Mouse (Mus musculus) midbrain, postnatal 0 days (tissue): Measurements from ENCODE around the gene Celf5. TPM values are rescaled to one million over a fixed set of nuclear protein-coding genes. Genes with fewer than 3 reads are reported as not detected.
A peak's percentile ranks its signal among the peaks of the same experiment; 100 is the strongest.

Experiments used
- ATAC-seq: fragments of 200-750 bp; cut with Nextera tagmentation; 2 replicates; pipeline ENCODE4 v1.8.0; 2017; ENCODE audit warnings: moderate number of reproducible peaks, mild to moderate bottlenecking, moderate TSS enrichment, moderate library complexity; ENCODE audit not compliant: low FRiP score
- DNase-seq: peaks from one replicate; pipeline ENCODE4 v3.0.0-alpha.2; 2015; ENCODE audit warnings: low spot score
- H3K27ac ChIP-seq: fragments of 300-500 bp; sonication (generic); 2 replicates; pipeline ENCODE4 v1.5.1; 2014; ENCODE audit warnings: low read depth, mild to moderate bottlenecking, low read length, mixed read lengths
- H3K27me3 ChIP-seq: fragments of 300-500 bp; sonication (generic); 2 replicates; pipeline ENCODE4 v1.6.1; 2014; ENCODE audit warnings: low read length, control low read depth, mixed read lengths; ENCODE audit not compliant: insufficient read depth
- H3K36me3 ChIP-seq: fragments of 300-500 bp; sonication (generic); 2 replicates; pipeline ENCODE4 v1.6.1; 2014; ENCODE audit warnings: low read length, control low read depth, mixed read lengths; ENCODE audit not compliant: insufficient read depth
- H3K4me1 ChIP-seq: fragments of 300-500 bp; sonication (generic); 2 replicates; pipeline ENCODE4 v1.6.1; 2014; ENCODE audit warnings: mild to moderate bottlenecking, control low read depth, antibody characterized with exemption, low read length, mixed read lengths; ENCODE audit not compliant: insufficient read depth
- H3K4me2 ChIP-seq: fragments of 300-500 bp; sonication (generic); 2 replicates; pipeline ENCODE4 v1.6.1; 2014; ENCODE audit warnings: low read depth, mild to moderate bottlenecking, low read length, mixed read lengths; ENCODE audit not compliant: poor library complexity, severe bottlenecking
- H3K4me3 ChIP-seq: fragments of 300-500 bp; sonication (generic); 2 replicates; pipeline ENCODE4 v1.5.1; 2014; ENCODE audit warnings: low read depth, mild to moderate bottlenecking, low read length, moderate library complexity
- H3K9ac ChIP-seq: fragments of 300-500 bp; sonication (generic); replicated peaks from 2 replicates; pipeline ENCODE4 v1.6.1; 2014; ENCODE audit warnings: mild to moderate bottlenecking, low read length, moderate library complexity, mixed read lengths; ENCODE audit not compliant: poor library complexity, severe bottlenecking
- H3K9me3 ChIP-seq: fragments of 300-500 bp; sonication (generic); 2 replicates; pipeline ENCODE4 v1.6.1; 2016; ENCODE audit warnings: low read length, control low read depth
- CTCF ChIP-seq: IDR thresholded peaks from 2 replicates; pipeline ENCODE4 v1.5.1; 2016; ENCODE audit warnings: antibody characterized with exemption, mild to moderate bottlenecking
- WGBS: fragments of 180-500 bp; shearing (Covaris S2); extraction: QIAGEN DNeasy Blood & Tissue Kit; methylation state at CpG from one replicate; pipeline ENCODE4 v1.1.7; 2014; 5-methylcytosine and 5-hydroxymethylcytosine counted together
- polyA plus RNA-seq: library from polyadenylated mRNA; unstranded; fragments of >200 nt; fragmentation: Nextera tagmentation; extraction: Ambion mirVana; gene quantifications from 2 replicates; pipeline ENCODE4 v1.2.1, GENCODE M21; 2015
- total RNA-seq: library from RNA; depleted of rRNA; stranded (reverse); fragments of >200 nt; gene quantifications from 2 replicates; pipeline ENCODE4 v1.2.3, GENCODE M21; 2014

Gene Celf5
- total and polyA plus RNA-seq, 2 experiments from 2014 or later: 74.0 to 142 TPM

GRCm38 (mm10) chr10:81430141-81430830 lies 52.2 kb downstream of the Celf5 start:
- peak; percentile 84 for DNase-seq
- Histone ChIP-seq H3K4me1 (peaks cover 25% of the 10 kb centered on the region; the same call in 1 of the 2 replicates), H3K9me3 (no peaks in the 10 kb centered on the region), H3K36me3 (no peaks in the 10 kb centered on the region), H3K4me2 (peak overlapping the region; percentile 91), H3K27me3 (no peaks in the 10 kb centered on the region), H3K27ac (peak overlapping the region; percentile 92), H3K4me3 (peak overlapping the region; percentile 82), H3K9ac (peak overlapping the region; percentile 87)
- peak; percentile 29; the same call in 1 of the 2 replicates for ATAC-seq
- WGBS: 1% methylated on average over 34 of the region's 89 CpGs
- no peak for TF ChIP-seq CTCF

GRCm38 (mm10) chr10:81429605-81430061 lies 52.9 kb downstream of the Celf5 start:
- DNase-seq (peak; percentile 69), ATAC-seq (no peak)
- WGBS: under 1% methylated on average over 17 of the region's 20 CpGs
- H3K27ac ChIP-seq: peak overlapping the region; percentile 92
- no peaks in the 10 kb centered on the region for H3K36me3 ChIP-seq
- TF ChIP-seq CTCF: no peak
- peak overlapping the region; percentile 87 for H3K9ac ChIP-seq
- H3K4me1 ChIP-seq: peaks cover 26% of the 10 kb centered on the region; the same call in 1 of the 2 replicates
- peak overlapping the region; percentile 82 for H3K4me3 ChIP-seq
- no peaks in the 10 kb centered on the region for H3K27me3 ChIP-seq
- peak overlapping the region; percentile 91 for H3K4me2 ChIP-seq
- no peaks in the 10 kb centered on the region for H3K9me3 ChIP-seq

GRCm38 (mm10) chr10:81429092-81429491 lies 53.4 kb downstream of the Celf5 start:
- Histone ChIP-seq H3K27me3 (no peaks in the 10 kb centered on the region), H3K27ac (no peak overlapping the region; the same call in 1 of the 2 replicates), H3K4me3 (peak overlapping the region; percentile 82; the same call in 1 of the 2 replicates), H3K9me3 (no peaks in the 10 kb centered on the region), H3K4me1 (peaks cover 26% of the 10 kb centered on the region; the same call in 1 of the 2 replicates), H3K36me3 (no peaks in the 10 kb centered on the region), H3K4me2 (peak overlapping the region; percentile 91), H3K9ac (no peak overlapping the region)
- no peak for TF ChIP-seq CTCF
- DNase-seq: no peak
- ATAC-seq: no peak
- 29% methylated on average over 2 of the region's 2 CpGs for WGBS

GRCm38 (mm10) chr10:81428507-81428870 lies 54.0 kb downstream of the Celf5 start:
- ATAC-seq: no peak
- Histone ChIP-seq H3K36me3 (no peaks in the 10 kb centered on the region), H3K9me3 (no peaks in the 10 kb centered on the region), H3K27me3 (no peaks in the 10 kb centered on the region), H3K27ac (no peak overlapping the region), H3K4me1 (peaks cover 24% of the 10 kb centered on the region; the same call in 1 of the 2 replicates), H3K9ac (no peak overlapping the region), H3K4me2 (no peak overlapping the region), H3K4me3 (no peak overlapping the region)
- WGBS: 90% methylated on average over 7 of the region's 7 CpGs
- TF ChIP-seq CTCF: no peak
- no peak for DNase-seq

GRCm38 (mm10) chr10:81427804-81428506 lies 54.6 kb downstream of the Celf5 start:
- ATAC-seq (no peak), DNase-seq (no peak)
- no peak for TF ChIP-seq CTCF

GRCm38 (mm10) chr10:81427327-81427726 lies 55.2 kb downstream of the Celf5 start:
- no peak for TF ChIP-seq CTCF
- peaks cover 19% of the 10 kb centered on the region; the same call in 1 of the 2 replicates for H3K4me1 ChIP-seq
- no peaks in the 10 kb centered on the region for H3K36me3 ChIP-seq
- H3K27me3 ChIP-seq: no peaks in the 10 kb centered on the region
- peak overlapping the region; percentile 88 for H3K4me2 ChIP-seq
- ATAC-seq (no peak), DNase-seq (no peak)
- peak overlapping the region; percentile 40 for H3K4me3 ChIP-seq
- H3K27ac ChIP-seq: no peak overlapping the region
- peak overlapping the region; percentile 48; the same call in 1 of the 2 replicates for H3K9ac ChIP-seq
- 36% methylated on average over 3 of the region's 3 CpGs for WGBS
- no peaks in the 10 kb centered on the region for H3K9me3 ChIP-seq

More at GRCm38 (mm10) chr10:81427804-81428506, 54.6 kb downstream of the Celf5 start:
- H3K4me2 ChIP-seq: no peak overlapping the region
- H3K9me3 ChIP-seq: no peaks in the 10 kb centered on the region
- H3K27me3 ChIP-seq: no peaks in the 10 kb centered on the region
- 78% methylated on average over 8 of the region's 8 CpGs for WGBS
- H3K9ac ChIP-seq: no peak overlapping the region
- no peak overlapping the region for H3K27ac ChIP-seq
- no peaks in the 10 kb centered on the region for H3K36me3 ChIP-seq
- H3K4me1 ChIP-seq: peaks cover 23% of the 10 kb centered on the region; the same call in 1 of the 2 replicates
- no peak overlapping the region for H3K4me3 ChIP-seq
